Mouse (Mus musculus) granulocyte monocyte progenitor cell, adult 5-6 weeks (primary cell): ENCODE results near the gene Eif2a. TPM values are rescaled to one million over a fixed set of nuclear protein-coding genes. Genes with fewer than 3 reads are reported as not detected.
"Not testable (repeated sequence)": the region's sequence is repeated elsewhere in the genome, so short reads cannot be mapped to it uniquely, and the experiment has no call there.

Experiments used
- ATAC-seq: replicated peaks from 2 replicates; pipeline ENCODE4 v1.8.0; 2016; ENCODE audit warnings: mild to moderate bottlenecking, moderate TSS enrichment, inconsistent platforms; ENCODE audit not compliant: poor library complexity, severe bottlenecking
- total RNA-seq, 2 experiments: library from RNA; stranded (forward) in 1 of 2; stranded (reverse) in 1 of 2; fragments of 200-712, 200-1000 nt in 1 of 2; fragments of >200 nt in 1 of 2; fragmentation: Nextera tagmentation in 1 of 2; gene quantifications; 2 replicates each; pipeline ENCODE4 v1.2.3; 2014 to 2017

Gene Eif2a
- total RNA-seq, 2 experiments from 2014 or later, result 99.8 to 127 TPM

DNA sequence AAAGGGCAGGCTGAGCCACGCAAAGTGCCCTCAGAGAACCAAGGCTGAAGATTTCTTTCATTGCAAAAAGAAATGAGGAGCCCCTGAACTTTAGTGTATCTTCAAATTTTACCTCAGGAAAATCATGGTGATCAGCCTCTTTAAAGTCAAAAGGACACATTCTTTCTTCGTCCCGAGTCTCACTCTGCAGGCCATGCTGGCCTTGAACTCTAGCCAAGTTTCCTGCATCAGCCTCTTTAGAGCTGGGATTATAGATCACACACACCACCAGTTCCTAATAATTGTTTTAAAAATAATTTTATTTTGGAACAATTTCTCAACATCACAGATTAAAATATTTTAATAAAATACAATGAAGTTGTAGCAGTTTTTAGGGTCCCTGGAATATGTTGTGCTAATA is 6.1 kb upstream of the Eif2a start:
- ATAC-seq, result no peak

DNA sequence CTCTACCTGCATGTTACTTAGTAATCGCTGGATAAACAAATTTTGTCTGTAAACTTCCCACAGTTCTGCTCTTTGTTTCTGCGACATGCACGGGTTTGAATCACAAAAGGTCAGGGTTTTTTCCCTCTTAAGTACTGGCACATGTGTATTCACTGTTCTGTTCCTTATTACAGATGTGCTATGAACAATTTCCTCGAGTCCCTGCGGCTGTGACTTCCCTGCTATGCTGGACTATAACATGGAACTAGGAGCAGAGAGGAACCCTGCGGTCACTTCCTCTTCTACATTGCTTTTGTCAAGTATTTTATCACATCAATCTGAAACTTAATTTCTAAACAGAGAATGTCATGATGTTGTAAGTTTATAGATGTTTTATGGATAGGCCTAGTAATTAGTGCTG is 5.3 kb upstream of the Eif2a start:
- ATAC-seq, result peak; percentile 66

DNA sequence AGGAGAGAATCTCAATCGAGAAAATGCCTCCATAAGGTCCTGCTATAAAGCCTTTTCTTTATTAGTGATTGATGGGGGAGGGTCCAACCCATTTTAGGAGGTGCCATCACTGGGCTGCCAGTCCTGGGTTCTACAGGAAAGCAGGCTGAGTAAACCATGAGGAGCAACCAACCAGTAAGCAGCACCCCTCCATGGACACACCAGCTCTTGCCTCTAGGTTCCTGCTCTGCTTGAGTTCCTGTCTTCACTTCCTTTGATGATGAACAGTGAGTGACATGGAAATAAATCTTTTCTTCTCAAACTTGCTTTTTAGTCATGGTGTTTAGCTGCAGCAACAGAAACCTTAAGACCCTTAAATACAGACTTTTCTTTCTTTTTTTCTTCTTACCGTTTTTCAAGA is 4.3 kb upstream of the Eif2a start:
- no peak for ATAC-seq

DNA sequence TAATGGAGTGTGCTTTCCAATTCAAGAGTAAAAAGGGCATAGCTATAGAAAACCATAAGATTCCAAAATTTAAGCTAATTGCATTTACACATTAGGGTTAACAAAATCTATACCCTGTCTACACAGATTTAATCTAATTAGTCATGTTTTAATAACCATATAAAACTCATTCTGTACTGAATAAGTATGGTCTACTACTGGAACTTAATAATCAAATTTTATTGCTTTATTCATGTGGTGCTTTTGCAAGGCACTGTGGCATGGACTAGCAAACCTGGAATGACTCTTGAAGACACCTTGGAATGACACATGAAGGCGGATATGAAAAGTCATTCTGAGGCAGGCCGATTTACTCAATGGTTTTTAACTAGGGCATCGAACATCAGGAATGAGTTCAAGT is 2.2 kb upstream of the Eif2a start:
- ATAC-seq, result no peak

DNA sequence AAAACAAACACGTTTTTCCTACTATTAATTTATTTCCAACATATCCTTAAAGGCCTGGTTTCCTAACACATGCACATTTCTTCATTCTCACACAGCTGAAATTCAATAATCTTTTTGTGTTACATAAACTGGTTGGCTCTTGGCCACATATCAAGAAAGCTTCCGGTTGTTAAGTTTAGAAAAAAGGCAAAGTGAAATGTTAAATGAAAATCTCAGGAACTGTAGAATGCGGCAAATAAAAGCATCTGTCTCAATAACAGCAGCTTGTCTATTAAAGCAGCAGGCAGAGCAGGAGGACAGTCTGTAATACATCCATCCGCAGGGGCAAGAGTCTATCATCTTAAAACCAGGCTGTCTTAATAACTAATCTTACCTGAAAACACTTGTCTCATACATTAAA is 1.4 kb upstream of the Eif2a start:
- no peak for ATAC-seq

DNA sequence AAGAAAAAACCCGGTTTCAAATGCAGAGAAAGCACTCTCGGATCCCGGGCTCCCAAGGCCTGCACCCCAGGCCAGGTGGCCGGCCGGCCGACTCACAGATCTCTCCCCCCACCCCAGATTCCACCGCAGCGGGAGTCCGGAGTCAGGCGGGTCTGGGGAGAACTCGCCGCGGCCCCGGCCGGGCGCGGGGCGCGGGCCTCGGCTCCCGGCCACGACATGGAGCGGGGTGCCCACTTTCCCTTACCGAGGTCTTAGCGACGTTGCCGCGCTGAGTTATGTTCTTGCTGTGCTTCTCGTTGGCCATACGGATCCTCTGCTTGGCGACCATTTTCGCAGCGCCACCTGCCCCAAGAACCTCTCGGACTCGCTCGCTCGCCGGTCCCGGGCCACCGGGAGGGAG is 455 bp upstream of the Eif2a start:
- ATAC-seq, result no peak; the same call in 1 of the 2 replicates

DNA sequence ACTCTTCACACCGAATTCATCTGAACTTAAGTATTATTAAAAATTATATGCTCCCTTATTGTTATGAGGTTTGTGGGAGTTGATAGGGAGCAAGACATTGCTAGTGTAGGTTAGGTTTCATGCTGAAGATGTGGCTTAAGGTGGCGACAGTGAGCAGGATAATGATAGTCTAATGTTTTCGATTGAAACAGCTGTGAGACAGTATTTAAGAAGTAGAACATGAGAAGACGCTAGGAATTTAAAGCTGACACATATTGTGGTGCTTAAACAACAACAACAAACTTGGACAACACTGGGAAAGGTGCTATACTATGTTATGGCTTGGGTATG is 752 bp downstream of the Eif2a start:
- ATAC-seq, result no peak

DNA sequence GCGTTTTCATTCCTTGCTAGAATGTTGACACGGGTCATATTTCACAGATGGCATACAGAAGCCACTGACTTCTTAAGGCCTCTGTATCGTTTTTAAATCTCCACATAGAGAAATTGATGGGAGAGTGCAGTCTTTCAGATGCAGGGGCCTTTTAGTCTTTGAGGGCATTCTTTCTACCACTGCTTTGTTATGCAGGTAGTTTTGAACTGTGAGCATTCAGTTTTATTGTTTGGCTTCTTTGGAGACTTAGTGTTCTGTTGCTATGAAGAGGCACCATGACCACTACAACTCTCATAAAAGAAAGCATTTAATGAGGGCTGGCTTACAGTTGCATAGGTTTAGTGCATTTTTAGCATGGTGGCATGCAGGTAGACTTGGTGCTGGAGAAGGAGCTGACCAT is 11.0 kb downstream of the Eif2a start:
- ATAC-seq, result no peak

DNA sequence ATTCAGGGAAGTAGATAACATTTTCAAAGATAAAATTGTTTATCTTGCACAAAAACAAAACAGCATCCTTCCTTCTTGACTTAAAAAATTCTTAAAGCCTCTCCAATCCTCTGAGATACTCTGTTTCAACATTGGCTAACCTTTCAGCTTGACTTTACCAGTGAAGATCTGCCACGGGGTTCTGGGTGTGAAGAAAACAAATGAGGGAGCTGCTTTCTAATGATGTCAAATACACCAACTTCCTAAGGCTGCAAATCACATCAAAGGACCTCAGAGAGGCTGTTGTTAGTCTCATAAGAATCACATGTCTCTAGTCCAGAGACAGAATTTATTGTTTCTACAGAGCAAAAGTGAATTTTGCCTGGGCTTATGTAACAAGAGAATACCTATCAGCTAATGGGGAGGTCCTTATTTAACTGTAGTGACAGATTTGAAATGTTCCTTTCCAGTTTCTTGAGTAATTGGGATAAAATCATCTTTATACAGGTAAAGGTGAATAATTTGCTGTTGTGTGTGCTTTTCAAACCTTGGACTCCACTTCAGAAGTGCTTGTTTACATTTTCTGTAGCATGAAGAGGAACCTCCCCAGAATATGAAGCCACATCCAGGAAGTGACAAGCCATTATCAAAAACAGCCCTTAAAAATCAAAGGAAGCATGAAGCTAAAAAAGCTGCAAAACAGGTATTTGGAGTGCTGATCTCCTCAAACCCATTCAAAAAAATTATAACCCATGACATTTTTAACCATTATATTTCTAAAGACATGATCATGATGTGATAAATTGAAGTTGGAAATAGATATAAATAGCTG is 26.6 kb downstream of the Eif2a start:
- ATAC-seq, result no peak

DNA sequence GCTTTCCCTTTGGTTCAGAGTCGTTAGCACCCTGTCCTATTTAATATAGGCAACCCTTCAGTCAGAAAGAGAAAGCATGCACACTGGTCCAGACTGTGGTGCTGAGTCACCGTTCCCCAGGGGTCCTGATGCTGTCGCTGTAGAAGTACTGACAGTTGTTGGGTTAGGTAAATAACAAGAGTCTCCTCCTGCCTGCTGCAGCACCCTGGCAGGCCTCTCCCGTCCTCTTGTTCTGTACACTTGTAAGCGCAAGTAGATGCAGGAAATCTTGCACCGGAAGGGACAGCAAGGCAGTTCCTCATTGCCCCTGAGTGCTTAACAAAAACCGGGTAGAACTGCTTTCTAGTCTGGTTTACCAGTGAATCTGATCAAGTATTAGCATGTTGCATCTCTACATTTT is 31.0 kb downstream of the Eif2a start:
- ATAC-seq, result peak; percentile 67

DNA sequence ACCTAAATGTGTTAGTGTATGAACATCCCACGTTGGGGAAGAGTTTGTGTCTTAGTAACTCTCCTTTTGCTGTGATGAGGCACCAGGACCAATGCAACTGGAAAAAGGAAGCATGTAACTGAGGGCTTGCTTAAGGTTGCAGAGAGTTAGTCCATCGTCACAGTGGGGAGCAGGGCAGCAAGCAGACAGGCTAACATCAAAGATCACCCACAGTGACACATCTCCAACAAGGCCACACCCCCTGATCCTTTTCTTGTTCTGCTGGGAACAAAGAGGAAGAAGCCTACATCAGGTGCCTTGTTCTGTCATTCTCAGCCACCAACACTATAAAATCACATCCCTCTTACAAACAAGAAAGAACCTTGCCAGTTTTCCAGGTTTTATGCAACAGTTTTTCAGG is 34.3 kb downstream of the Eif2a start:
- ATAC-seq, result peak; percentile 70

DNA sequence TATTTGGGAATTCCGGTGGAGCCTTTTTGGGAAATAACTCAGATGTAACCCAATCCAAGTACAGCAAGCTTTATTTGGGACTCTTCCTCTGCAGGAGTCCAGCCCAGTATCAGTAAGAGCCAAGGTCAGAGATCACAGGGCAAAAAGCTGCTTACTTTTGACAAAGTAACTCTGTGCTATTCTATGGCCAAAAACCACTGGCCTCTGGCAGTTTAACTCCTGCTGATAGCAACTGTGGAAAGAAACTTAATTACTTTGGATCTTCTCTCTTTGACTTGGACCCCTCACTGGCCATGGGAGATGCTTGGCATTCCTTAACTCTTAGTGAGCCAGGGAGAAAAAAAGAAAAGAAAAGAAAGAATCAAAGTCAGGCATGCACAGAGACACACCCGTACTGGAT is 35.8 kb downstream of the Eif2a start:
- no peak for ATAC-seq

DNA sequence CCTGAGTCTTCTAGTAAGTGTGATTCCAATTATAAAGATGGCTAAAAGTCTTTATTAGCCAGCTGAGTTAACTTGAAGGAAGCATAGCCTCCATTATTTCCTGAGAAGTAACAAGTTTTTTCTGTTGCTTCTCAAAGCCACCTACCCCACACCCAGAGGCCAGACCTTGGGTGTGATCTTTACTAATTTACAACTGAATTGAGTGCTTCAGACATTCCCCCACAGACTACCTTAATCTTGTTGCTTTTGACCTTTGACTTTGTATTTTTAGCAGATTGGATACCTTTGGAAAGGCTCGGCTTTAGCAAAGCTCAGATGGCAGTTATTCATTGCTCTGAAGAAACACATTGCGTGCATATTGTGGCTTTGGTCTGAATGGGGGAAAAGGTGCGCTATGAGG is 45.2 kb downstream of the Eif2a start:
- ATAC-seq, result no peak

DNA sequence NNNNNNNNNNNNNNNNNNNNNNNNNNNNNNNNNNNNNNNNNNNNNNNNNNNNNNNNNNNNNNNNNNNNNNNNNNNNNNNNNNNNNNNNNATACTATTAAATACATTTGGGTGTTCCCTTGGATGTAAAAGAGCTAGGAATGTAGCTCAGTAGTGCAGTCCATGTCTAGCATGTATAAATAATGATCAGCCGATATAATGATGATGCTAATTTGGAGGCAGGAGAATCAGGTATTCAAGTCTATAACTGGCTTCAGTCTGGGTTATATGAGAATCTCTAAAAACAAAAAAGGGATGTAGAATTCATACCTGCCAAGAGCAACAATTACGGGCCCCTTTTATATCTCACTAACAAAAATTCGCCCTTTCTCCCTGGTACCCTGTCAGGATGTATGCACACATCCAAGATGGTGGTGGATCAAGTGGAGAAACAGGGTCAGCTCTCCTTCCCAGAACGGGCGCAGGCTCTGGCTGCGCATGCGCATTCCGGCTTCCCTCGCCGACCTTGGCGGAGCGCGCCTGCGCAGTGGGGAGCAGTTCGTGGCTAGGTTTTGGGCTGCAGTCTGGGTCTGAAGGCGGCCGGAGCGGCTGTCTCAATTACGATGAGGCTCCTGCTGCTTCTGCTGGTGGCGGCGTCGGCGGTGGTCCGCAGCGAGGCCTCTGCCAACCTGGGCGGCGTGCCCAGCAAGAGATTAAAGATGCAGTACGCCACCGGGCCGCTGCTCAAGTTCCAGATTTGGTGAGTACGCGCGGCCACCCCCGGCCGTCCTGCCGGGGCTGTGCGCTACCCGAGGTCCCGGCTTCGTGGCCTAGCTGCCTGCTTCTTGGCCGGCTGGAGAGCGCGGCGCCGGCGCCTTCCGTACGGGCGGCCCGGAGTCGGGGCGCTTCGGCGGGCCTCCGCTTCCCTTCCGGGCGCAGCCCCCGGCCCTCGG is 50.8 kb downstream of the Eif2a start, which contains the start of gene Selenot:
TSS of gene Selenot (plus strand) at position 500 of the 930 bp plus-strand sequence.
- peak; percentile 89 for ATAC-seq

DNA sequence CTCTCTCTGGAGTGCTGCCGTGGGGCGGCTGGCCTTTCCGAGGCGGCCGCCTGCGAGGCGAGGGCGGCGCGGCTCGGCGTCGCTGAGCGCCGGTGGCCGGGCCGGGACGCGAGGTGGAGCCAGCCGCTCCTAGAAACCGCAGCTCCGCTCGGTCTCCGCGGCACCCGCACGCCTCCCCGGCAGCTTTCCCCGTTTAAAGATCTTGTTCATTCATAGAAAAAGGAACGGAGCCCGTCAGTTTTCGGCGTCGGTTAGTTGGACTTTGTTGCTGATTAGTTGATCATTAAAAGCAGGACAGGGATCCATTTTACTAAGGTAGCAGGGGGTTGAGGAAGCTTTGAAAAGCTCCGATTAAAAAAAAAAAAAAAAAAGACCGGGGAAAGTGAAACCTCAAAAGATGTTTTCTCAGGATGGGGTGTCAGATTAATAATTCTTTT is 51.5 kb downstream of the Eif2a start:
- peak; percentile 45 for ATAC-seq

DNA sequence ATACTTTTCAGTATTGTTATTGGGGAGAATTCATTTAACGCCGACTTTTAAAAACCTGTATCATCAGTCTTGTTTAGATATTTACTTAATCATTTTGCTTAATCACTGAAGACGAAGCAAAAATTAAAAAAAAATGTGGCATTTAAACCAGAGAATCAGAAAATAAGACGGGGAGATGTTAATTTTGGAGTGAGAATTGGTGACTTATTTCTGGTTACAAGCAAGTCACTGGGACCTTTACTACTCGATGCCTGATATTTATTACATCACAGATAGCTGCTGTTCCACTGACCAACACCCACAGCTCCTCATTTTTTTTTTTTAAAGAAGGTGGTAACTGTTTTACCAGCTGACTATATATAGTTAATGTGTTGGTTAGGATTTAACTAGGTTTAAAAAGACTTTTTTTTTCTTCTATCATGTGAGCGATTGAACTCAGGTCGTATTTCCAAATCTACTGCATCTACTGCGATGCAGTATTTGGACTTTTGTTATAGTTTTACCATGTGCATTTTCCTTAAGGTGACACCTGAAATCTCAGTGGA is 52.0 kb downstream of the Eif2a start:
- ATAC-seq, result peak; percentile 15; the same call in 1 of the 2 replicates

DNA sequence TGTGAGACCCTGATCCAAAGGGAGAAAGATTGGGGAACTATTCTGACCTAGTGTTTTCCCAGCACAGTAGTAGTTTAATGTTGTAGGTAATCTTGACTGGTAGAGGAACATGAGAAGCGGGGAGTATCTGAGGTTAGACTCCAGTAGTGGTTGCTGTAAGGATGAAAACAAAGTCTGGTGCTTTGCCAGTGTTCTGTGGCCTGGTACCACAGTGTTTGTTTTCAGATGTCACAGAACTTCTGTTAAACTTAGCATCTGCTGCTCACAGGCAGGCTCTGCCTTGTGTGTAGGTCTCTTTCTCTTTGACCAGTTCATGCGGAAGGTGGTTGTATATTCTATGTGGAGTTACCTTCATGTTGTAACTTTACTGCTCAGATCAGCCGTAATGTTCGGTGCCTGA is 55.9 kb downstream of the Eif2a start:
- no peak for ATAC-seq

DNA sequence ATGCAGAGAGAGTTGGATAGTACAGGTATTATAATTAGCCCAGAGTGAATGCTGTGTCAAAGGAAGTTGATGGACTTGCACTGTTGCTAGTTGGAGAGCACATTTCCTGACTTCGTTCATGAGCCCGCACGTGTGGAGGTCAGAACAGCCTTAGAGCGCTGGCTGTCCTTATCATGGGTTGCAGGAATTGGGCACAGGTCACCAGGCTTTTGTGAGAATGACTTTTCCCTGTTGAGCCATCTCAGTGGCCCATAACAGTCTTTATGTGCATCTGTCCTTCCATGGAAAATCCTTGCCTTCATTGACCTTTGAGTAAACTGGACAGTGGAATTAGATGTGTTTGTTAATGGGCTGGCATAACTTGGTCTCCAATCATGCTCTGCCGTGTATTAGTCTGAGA is 56.7 kb downstream of the Eif2a start:
- ATAC-seq, result no peak

DNA sequence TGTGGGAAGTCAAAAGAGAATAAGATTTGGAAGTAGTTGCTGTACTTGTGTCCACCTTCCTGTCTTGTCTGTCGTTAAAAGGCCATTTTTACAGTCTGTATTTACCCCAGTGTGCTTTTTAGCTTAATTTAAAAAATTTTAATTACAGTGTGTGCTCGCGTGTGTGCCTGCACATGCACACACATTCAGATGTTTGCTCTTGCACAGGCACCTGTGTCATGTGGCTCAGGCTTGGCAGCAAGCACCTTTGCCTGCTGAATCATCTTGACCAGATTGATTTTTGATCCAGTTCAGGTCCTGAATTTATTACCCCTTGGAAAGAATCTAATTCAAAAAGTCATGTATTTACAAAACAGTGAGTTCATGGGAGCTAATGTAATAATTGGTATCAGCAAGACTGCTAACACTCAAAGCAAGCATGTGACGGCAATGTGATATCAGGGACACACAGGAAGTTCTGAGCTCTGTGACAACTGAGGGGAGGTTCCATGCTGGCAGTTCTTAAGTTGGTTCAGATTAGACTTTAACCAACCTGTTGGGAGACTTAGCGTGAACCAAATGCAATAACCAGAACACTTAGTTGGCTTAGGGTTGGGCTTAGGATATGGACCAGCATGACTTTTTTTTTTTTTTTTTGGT is 57.3 kb downstream of the Eif2a start:
- ATAC-seq, result 0 out of 2 replicates have a peak, but pooled peaks have one; percentile 37

DNA sequence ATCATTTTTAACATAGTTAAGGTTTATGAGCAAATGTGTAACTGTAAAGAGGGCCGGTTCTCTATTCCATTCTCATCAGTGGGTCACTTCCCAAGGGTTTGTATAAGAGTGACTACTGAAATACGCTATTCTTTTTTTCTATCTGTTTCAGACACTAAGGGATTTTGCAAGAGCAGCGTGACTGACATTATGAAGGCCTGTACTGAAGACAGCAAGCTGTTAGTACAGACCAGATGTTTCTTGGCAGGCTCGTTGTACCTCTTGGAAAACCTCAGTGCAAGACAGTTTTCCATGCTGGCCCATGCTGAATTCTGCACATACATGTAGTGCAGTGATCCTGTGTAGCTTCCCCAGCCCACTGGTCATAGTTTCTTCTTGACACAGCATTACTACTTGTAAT is 64.9 kb downstream of the Eif2a start:
- not testable (repeated sequence) for ATAC-seq

DNA sequence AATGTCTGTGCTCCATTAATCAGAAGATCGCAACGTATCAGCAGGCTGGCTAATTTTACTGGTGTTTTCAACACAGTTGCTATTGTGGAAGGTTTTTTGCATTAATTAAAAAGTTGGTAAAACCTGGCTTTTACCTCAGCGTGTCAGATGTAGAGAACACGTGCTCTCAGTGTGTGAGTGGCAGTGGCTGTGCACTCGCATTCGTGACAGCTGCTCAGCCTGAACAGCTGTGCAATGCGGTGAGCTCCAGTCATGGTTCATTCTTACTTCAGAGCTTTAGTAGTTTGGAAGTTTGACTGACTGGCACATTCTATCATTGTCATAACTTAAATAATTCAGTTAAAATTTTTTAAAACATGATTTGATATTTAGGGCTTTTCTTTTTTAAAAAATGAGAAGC is 67.0 kb downstream of the Eif2a start:
- not testable (repeated sequence) for ATAC-seq
